Mouse (Mus musculus) midbrain, postnatal 0 days (tissue): ENCODE results near the gene Hoxd12. TPM values are rescaled to one million over a fixed set of nuclear protein-coding genes. Genes with fewer than 3 reads are reported as not detected.

Source experiments
- ATAC-seq: fragments of 200-750 bp; cut with Nextera tagmentation; 2 replicates; pipeline ENCODE4 v1.8.0; 2017; ENCODE audit warnings: moderate number of reproducible peaks, mild to moderate bottlenecking, moderate TSS enrichment, moderate library complexity; ENCODE audit not compliant: low FRiP score
- DNase-seq: peaks from one replicate; pipeline ENCODE4 v3.0.0-alpha.2; 2015; ENCODE audit warnings: low spot score
- H3K27ac ChIP-seq: fragments of 300-500 bp; sonication (generic); 2 replicates; pipeline ENCODE4 v1.5.1; 2014; ENCODE audit warnings: low read depth, mild to moderate bottlenecking, low read length, mixed read lengths
- H3K27me3 ChIP-seq: fragments of 300-500 bp; sonication (generic); 2 replicates; pipeline ENCODE4 v1.6.1; 2014; ENCODE audit warnings: low read length, control low read depth, mixed read lengths; ENCODE audit not compliant: insufficient read depth
- H3K36me3 ChIP-seq: fragments of 300-500 bp; sonication (generic); 2 replicates; pipeline ENCODE4 v1.6.1; 2014; ENCODE audit warnings: low read length, control low read depth, mixed read lengths; ENCODE audit not compliant: insufficient read depth
- H3K4me1 ChIP-seq: fragments of 300-500 bp; sonication (generic); 2 replicates; pipeline ENCODE4 v1.6.1; 2014; ENCODE audit warnings: mild to moderate bottlenecking, control low read depth, antibody characterized with exemption, low read length, mixed read lengths; ENCODE audit not compliant: insufficient read depth
- H3K4me2 ChIP-seq: fragments of 300-500 bp; sonication (generic); 2 replicates; pipeline ENCODE4 v1.6.1; 2014; ENCODE audit warnings: low read depth, mild to moderate bottlenecking, low read length, mixed read lengths; ENCODE audit not compliant: poor library complexity, severe bottlenecking
- H3K4me3 ChIP-seq: fragments of 300-500 bp; sonication (generic); 2 replicates; pipeline ENCODE4 v1.5.1; 2014; ENCODE audit warnings: low read depth, mild to moderate bottlenecking, low read length, moderate library complexity
- H3K9ac ChIP-seq: fragments of 300-500 bp; sonication (generic); replicated peaks from 2 replicates; pipeline ENCODE4 v1.6.1; 2014; ENCODE audit warnings: mild to moderate bottlenecking, low read length, moderate library complexity, mixed read lengths; ENCODE audit not compliant: poor library complexity, severe bottlenecking
- H3K9me3 ChIP-seq: fragments of 300-500 bp; sonication (generic); 2 replicates; pipeline ENCODE4 v1.6.1; 2016; ENCODE audit warnings: low read length, control low read depth
- CTCF ChIP-seq: IDR thresholded peaks from 2 replicates; pipeline ENCODE4 v1.5.1; 2016; ENCODE audit warnings: antibody characterized with exemption, mild to moderate bottlenecking
- WGBS: fragments of 180-500 bp; shearing (Covaris S2); extraction: QIAGEN DNeasy Blood & Tissue Kit; methylation state at CpG from one replicate; pipeline ENCODE4 v1.1.7; 2014; 5-methylcytosine and 5-hydroxymethylcytosine counted together
- polyA plus RNA-seq: library from polyadenylated mRNA; unstranded; fragments of >200 nt; fragmentation: Nextera tagmentation; extraction: Ambion mirVana; gene quantifications from 2 replicates; pipeline ENCODE4 v1.2.1, GENCODE M21; 2015
- total RNA-seq: library from RNA; depleted of rRNA; stranded (reverse); fragments of >200 nt; gene quantifications from 2 replicates; pipeline ENCODE4 v1.2.3, GENCODE M21; 2014

The Hoxd12 gene
- total and polyA plus RNA-seq, 2 experiments from 2014 or later: not detected

DNA sequence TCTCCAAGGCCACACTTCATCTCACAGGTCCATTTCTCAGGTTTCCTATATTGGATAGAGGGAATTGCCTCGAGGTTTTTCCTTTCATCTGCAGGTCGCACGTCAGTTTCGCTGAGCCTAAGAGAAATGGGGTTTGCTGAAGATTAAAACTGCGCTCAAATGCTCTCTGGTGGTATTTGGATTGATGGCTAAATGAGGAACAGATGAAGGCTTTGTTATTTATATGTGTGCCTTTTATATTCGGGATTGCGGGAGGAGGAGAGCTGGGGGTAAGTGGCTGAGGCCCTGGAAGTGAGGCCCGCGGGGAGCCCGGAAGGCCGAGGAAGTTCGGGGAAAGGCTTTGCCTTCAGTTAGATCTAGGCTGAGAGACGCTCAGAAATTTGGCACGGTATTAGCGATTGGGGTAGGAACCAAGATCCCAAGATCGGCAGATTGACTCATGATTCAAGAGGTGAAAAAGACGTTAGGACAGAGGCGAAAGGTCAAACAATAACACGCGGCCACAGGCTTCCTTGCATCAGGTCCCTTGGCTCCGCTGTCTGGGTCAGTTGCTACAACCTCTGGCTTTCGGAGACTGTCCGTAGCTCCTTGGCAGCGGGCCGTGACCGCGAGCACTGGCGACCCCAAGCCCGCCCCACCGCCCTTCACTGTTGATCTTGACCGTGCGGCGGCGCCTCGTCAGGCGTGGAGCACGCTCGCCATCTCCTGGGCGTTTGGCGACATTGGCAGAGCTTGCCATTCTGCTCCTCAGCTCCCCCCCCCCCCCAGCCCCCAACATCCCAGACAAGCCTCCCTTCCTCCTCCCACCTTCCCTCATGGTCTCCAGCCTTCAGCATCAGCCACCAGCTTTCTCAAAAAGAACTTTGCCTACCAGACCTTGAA is 2.1 kb upstream of the Hoxd12 start:
- peak; percentile 34; the same call in 1 of the 2 replicates for ATAC-seq
- Histone ChIP-seq H3K4me2 (peak overlapping the region; percentile 40), H3K27me3 (peaks cover 90% of the 10 kb centered on the region), H3K4me3 (peak overlapping the region; percentile 15; the same call in 1 of the 2 replicates), H3K4me1 (peaks cover 3% of the 10 kb centered on the region; the same call in 1 of the 2 replicates), H3K9me3 (no peaks in the 10 kb centered on the region), H3K36me3 (no peaks in the 10 kb centered on the region), H3K9ac (no peak overlapping the region), H3K27ac (no peak overlapping the region)
- DNase-seq: peak; percentile 70
- peak; percentile 77 for TF ChIP-seq CTCF
- under 1% methylated on average over 40 of the region's 40 CpGs for WGBS

DNA sequence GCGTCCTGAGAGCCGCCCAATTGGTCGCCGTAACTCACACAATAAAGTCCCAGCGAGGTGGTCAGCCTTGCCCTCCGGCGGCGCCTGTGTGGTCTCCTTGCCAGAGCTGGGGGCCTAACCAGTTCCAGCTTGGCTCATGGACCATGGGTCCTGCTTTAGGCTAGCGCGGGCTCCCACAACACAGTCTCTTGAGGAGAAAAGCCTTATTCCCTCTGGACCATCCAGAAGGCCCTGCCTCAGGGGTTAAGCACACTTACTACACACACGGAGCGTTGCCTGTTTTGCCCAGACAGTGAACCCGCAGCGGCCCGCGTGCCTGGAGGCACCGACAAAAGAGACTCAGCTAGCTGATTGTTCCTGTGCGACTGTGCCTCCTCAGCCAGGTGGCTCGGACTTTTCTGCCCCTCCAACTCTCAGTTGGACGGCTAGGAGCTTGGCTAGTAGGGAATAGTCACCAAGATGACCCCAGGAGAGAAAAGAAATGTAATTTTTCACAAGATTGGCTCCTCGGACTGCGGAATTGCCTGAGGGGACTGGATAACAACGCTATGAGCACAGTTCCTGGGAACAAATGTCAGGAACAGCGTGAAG is 883 bp upstream of the Hoxd12 start:
- no peak overlapping the region for H3K27ac ChIP-seq
- no peaks in the 10 kb centered on the region for H3K36me3 ChIP-seq
- ATAC-seq: no peak
- no peak overlapping the region for H3K9ac ChIP-seq
- DNase-seq: no peak
- no peak overlapping the region for H3K4me2 ChIP-seq
- H3K4me1 ChIP-seq: no peaks in the 10 kb centered on the region
- WGBS: under 1% methylated on average over 24 of the region's 24 CpGs
- peaks cover 90% of the 10 kb centered on the region for H3K27me3 ChIP-seq
- H3K9me3 ChIP-seq: no peaks in the 10 kb centered on the region
- no peak overlapping the region for H3K4me3 ChIP-seq
- TF ChIP-seq CTCF: no peak

GRCm38 (mm10) chr2:74675666-74676282 is 961 bp downstream of the Hoxd12 start:
- Histone ChIP-seq H3K27me3 (peaks cover 93% of the 10 kb centered on the region), H3K9me3 (no peaks in the 10 kb centered on the region), H3K4me3 (no peak overlapping the region), H3K36me3 (no peaks in the 10 kb centered on the region), H3K4me1 (no peaks in the 10 kb centered on the region), H3K4me2 (no peak overlapping the region), H3K27ac (no peak overlapping the region), H3K9ac (no peak overlapping the region)
- DNase-seq (no peak), ATAC-seq (no peak)
- 3% methylated on average over 24 of the region's 24 CpGs for WGBS
- TF ChIP-seq CTCF: no peak

DNA sequence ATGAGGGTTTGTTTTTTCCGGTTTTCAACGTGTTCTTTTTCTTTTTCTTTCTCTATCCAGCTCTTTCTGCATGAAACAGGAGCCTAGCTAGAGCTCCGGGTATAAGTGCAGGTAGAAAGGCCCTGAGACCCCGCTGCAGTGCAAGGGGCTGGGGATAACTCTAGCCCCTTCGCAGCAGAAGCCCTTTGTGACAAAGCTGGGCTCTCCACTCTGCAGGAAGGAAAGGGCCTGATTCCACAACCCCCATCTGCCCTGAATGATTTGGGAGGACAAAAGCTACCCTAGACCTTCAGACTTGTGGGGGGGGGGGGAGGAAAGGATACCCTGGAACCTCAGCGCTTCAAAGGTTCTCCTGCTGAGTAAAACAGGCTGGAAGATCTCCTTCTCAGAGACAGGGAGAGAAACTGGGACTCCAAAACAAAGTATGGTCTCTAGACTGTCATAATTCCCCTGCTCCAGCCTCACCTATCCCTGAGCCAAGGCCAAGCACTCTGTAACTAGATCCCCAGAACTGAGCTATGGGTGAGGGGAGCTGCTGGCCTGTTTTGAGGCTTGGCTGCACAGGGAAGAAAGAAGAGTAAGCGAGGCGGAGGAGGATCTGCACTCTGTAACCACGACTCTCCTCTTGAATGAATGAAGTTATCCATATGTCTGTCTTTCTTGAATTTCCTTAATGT is 1.7 kb downstream of the Hoxd12 start:
- Histone ChIP-seq H3K4me3 (no peak overlapping the region), H3K4me1 (no peaks in the 10 kb centered on the region), H3K4me2 (no peak overlapping the region), H3K36me3 (no peaks in the 10 kb centered on the region), H3K9ac (no peak overlapping the region), H3K9me3 (no peaks in the 10 kb centered on the region), H3K27ac (no peak overlapping the region), H3K27me3 (peaks cover 98% of the 10 kb centered on the region)
- no peak for TF ChIP-seq CTCF
- ATAC-seq (no peak), DNase-seq (no peak)
- 1% methylated on average over 9 of the region's 9 CpGs for WGBS

DNA sequence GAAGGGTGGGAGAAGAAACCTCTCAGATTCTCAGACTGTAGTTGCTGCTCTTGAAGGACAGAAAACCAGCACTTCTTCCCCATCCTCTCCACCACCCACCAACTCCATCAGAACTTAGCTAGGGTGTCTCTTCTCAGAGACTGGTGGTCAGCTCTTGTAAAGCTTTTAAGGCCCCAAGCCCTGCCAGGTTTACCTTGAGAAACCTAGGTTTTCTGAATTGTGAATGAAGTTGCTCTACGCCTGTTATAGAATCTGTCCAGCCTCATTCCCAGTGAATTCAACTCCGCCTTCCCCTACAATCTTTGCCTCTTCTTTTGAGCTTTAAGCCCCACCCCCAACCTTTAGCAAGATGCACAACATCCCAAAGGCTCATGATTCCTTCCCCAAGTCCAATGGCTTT is 2.3 kb downstream of the Hoxd12 start:
- H3K4me3 ChIP-seq: no peak overlapping the region
- H3K4me1 ChIP-seq: no peaks in the 10 kb centered on the region
- H3K27ac ChIP-seq: no peak overlapping the region
- ATAC-seq (no peak), DNase-seq (no peak)
- 17% methylated on average over 2 of the region's 2 CpGs for WGBS
- no peak overlapping the region for H3K4me2 ChIP-seq
- no peaks in the 10 kb centered on the region for H3K36me3 ChIP-seq
- no peak overlapping the region for H3K9ac ChIP-seq
- peaks cover 98% of the 10 kb centered on the region for H3K27me3 ChIP-seq
- no peaks in the 10 kb centered on the region for H3K9me3 ChIP-seq
- TF ChIP-seq CTCF: no peak
